Mouse (Mus musculus): ENCODE data around the gene Trappc3. TPM values are rescaled to one million over a fixed set of nuclear protein-coding genes. Genes with fewer than 3 reads are reported as not detected.

Gene Trappc3
- polyA plus RNA-seq, 1 experiment: 2.0 TPM

- no peak for TF ChIP-seq GATA1 (IDR thresholded peaks at IDR 0.05; ENCODE audit: low read length)
- TF ChIP-seq TAL1 (IDR thresholded peaks at IDR 0.05; ENCODE audit: low read length): no peak
- H3K27me3 ChIP-seq (ENCODE audit: control insufficient read depth): peaks cover 65% of the 10 kb centered on the region
- H3K9me3 ChIP-seq (ENCODE audit: control insufficient read depth, low read length): peaks cover 3% of the 10 kb centered on the region; the same call in 1 of the 2 replicates
- H3K4me3 ChIP-seq (replicated peaks): no peak overlapping the region
- peaks cover 3% of the 10 kb centered on the region for H3K4me1 ChIP-seq (ENCODE audit: control insufficient read depth)
- H3K36me3 ChIP-seq (ENCODE audit: control insufficient read depth): no peaks in the 10 kb centered on the region
These were observed 25.3 kb downstream of the Trappc3 start for GRCm38 (mm10) chr4:126287302-126287995.

- Histone ChIP-seq H3K36me3 (ENCODE audit: control insufficient read depth) (no peaks in the 10 kb centered on the region), H3K4me3 (replicated peaks) (no peak overlapping the region), H3K4me1 (ENCODE audit: control insufficient read depth) (peaks cover 3% of the 10 kb centered on the region), H3K27me3 (ENCODE audit: control insufficient read depth) (peaks cover 65% of the 10 kb centered on the region), H3K9me3 (ENCODE audit: control insufficient read depth, low read length) (peaks cover 3% of the 10 kb centered on the region; the same call in 1 of the 2 replicates)
- TF ChIP-seq GATA1 (IDR thresholded peaks at IDR 0.05; ENCODE audit: low read length): no peak
- no peak for TF ChIP-seq TAL1 (IDR thresholded peaks at IDR 0.05; ENCODE audit: low read length)
These were observed 26.1 kb downstream of the Trappc3 start for GRCm38 (mm10) chr4:126288085-126288666.

- H3K36me3 ChIP-seq (ENCODE audit: control insufficient read depth): no peaks in the 10 kb centered on the region
- peaks cover 3% of the 10 kb centered on the region; the same call in 1 of the 2 replicates for H3K9me3 ChIP-seq (ENCODE audit: control insufficient read depth, low read length)
- TF ChIP-seq GATA1 (IDR thresholded peaks at IDR 0.05; ENCODE audit: low read length) (no peak), TAL1 (IDR thresholded peaks at IDR 0.05; ENCODE audit: low read length) (no peak)
- peaks cover 3% of the 10 kb centered on the region for H3K4me1 ChIP-seq (ENCODE audit: control insufficient read depth)
- peaks cover 55% of the 10 kb centered on the region for H3K27me3 ChIP-seq (ENCODE audit: control insufficient read depth)
- no peak overlapping the region for H3K4me3 ChIP-seq (replicated peaks)
These were observed 28.2 kb downstream of the Trappc3 start for GRCm38 (mm10) chr4:126290314-126290713.

GRCm38 (mm10) chr4:126291196-126291595, 29.1 kb downstream of the Trappc3 start:
- Histone ChIP-seq H3K9me3 (ENCODE audit: control insufficient read depth, low read length) (no peaks in the 10 kb centered on the region; the same call in 1 of the 2 replicates), H3K27me3 (ENCODE audit: control insufficient read depth) (peaks cover 57% of the 10 kb centered on the region), H3K4me3 (replicated peaks) (no peak overlapping the region), H3K4me1 (ENCODE audit: control insufficient read depth) (peaks cover 3% of the 10 kb centered on the region), H3K36me3 (ENCODE audit: control insufficient read depth) (no peaks in the 10 kb centered on the region)
- TF ChIP-seq GATA1 (IDR thresholded peaks at IDR 0.05; ENCODE audit: low read length): no peak

GRCm38 (mm10) chr4:126295152-126295551, 33.0 kb downstream of the Trappc3 start:
- H3K36me3 ChIP-seq (ENCODE audit: control insufficient read depth): no peaks in the 10 kb centered on the region
- no peak overlapping the region for H3K4me3 ChIP-seq (replicated peaks)
- TF ChIP-seq GATA1 (IDR thresholded peaks at IDR 0.05; ENCODE audit: low read length): no peak
- no peak for TF ChIP-seq TAL1 (IDR thresholded peaks at IDR 0.05; ENCODE audit: low read length)
- H3K9me3 ChIP-seq (ENCODE audit: control insufficient read depth, low read length): no peaks in the 10 kb centered on the region
- peaks cover 60% of the 10 kb centered on the region for H3K27me3 ChIP-seq (ENCODE audit: control insufficient read depth)
- no peaks in the 10 kb centered on the region; the same call in 1 of the 2 replicates for H3K4me1 ChIP-seq (ENCODE audit: control insufficient read depth)

GRCm38 (mm10) chr4:126295937-126296336, 33.8 kb downstream of the Trappc3 start:
- Histone ChIP-seq H3K9me3 (ENCODE audit: control insufficient read depth, low read length) (no peaks in the 10 kb centered on the region), H3K27me3 (ENCODE audit: control insufficient read depth) (peaks cover 62% of the 10 kb centered on the region), H3K4me1 (ENCODE audit: control insufficient read depth) (no peaks in the 10 kb centered on the region; the same call in 1 of the 2 replicates), H3K36me3 (ENCODE audit: control insufficient read depth) (no peaks in the 10 kb centered on the region), H3K4me3 (replicated peaks) (no peak overlapping the region)
- TF ChIP-seq TAL1 (IDR thresholded peaks at IDR 0.05; ENCODE audit: low read length) (no peak), GATA1 (IDR thresholded peaks at IDR 0.05; ENCODE audit: low read length) (no peak)

GRCm38 (mm10) chr4:126296617-126297101, 34.5 kb downstream of the Trappc3 start:
- Histone ChIP-seq H3K36me3 (ENCODE audit: control insufficient read depth) (no peaks in the 10 kb centered on the region), H3K9me3 (ENCODE audit: control insufficient read depth, low read length) (0 out of 2 replicates have a peak, but pooled peaks cover 2% of the 10 kb centered on the region), H3K4me3 (replicated peaks) (no peak overlapping the region), H3K4me1 (ENCODE audit: control insufficient read depth) (no peaks in the 10 kb centered on the region; the same call in 1 of the 2 replicates), H3K27me3 (ENCODE audit: control insufficient read depth) (peaks cover 68% of the 10 kb centered on the region)
- TF ChIP-seq GATA1 (IDR thresholded peaks at IDR 0.05; ENCODE audit: low read length) (no peak), TAL1 (IDR thresholded peaks at IDR 0.05; ENCODE audit: low read length) (no peak)

- TF ChIP-seq TAL1 (IDR thresholded peaks at IDR 0.05; ENCODE audit: low read length) (no peak), GATA1 (IDR thresholded peaks at IDR 0.05; ENCODE audit: low read length) (no peak)
- H3K36me3 ChIP-seq (ENCODE audit: control insufficient read depth): no peaks in the 10 kb centered on the region
- peaks cover 82% of the 10 kb centered on the region for H3K27me3 ChIP-seq (ENCODE audit: control insufficient read depth)
- no peak overlapping the region for H3K4me3 ChIP-seq (replicated peaks)
- no peaks in the 10 kb centered on the region; the same call in 1 of the 2 replicates for H3K4me1 ChIP-seq (ENCODE audit: control insufficient read depth)
- peaks cover 6% of the 10 kb centered on the region for H3K9me3 ChIP-seq (ENCODE audit: control insufficient read depth, low read length)
These were observed 38.9 kb downstream of the Trappc3 start for GRCm38 (mm10) chr4:126300916-126301583.

All from erythroblast, embryonic 14.5 days (primary cell).